Mouse (Mus musculus) thymus, adult 18-20 months (tissue): ENCODE results near the gene Popdc2.

Source experiments
- DNase-seq, 2 experiments: peaks; one replicate each; pipeline ENCODE4 v3.0.0; 2022; ENCODE audit warnings: mixed read lengths in 2 of 2

Popdc2 gene

DNA sequence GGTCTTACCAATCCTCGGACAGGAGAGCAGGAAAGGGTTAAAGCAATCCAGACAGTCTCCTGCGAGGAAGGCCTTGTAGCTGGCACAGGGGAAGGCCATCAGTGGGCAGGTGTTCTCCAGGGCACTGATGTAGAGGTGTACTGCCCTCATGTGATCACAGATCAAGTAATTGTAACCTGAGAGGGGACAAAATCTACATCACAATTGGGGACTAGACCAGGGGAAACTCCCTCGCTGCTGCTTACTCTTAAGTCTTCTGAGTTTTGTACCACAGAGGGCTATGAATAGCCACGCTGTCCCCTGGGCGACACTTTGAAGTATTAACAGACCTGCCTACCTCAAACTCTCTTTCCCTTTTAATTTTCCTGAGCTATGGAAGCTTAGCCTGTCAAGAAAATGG, 45.6 kb downstream of the Popdc2 start:
- DNase-seq: no peak

DNA sequence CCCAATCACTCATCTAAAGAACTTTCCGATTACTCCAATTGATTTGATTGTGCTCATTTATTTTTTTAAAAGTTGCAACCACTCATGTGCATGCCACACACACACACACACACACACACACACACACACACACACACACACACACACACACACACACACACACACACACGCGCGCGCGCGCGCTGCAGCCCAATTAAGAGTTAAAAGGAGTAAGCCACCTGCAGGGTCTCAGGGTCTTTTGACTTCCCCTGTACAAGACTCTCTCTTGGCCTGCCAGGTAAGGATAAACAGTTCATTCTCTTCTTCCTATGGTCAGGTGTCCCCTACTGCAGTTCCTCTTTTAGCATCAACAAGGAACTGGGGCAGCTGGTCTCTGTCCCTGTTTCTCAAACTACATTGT, 46.4 kb downstream of the Popdc2 start:
- DNase-seq: no peak

DNA sequence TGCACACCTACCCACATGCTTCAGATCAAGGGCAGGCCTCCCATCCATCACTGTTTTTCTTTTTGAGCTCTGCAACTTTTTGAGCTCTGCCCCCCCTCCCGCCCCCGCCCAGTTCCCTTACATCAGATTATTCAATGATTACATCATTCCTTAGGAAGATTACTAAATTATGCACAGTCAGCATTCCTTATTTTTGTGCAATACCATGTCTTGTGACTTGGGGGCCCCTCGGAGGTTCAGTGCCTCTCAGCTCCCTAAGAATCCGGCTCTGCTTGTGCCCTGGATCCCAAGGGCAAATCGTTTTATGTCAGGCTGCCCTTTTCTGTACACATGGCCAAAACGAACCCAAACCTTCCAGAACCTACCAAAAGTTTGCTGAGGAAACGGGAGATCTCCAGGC, 52.9 kb downstream of the Popdc2 start:
- no peak for DNase-seq

DNA sequence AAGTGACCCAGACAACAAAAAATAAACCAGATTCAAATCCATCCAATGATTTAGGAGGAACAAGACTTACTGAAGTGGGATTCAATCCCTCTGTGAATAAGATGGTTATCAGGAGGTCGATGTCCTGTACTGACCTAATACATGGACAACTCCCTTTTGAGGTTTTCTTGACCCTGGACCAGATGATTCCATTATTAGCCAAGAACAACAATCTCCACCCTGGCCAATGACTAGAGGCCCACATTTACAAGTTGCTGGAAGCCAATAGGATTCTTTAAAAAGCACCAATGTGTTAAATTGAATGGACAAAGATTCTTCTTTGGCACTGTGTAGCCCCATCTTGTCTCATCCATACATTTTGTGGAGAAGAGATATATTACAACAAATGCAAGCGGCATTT, 63.4 kb downstream of the Popdc2 start:
- no peak for DNase-seq

DNA sequence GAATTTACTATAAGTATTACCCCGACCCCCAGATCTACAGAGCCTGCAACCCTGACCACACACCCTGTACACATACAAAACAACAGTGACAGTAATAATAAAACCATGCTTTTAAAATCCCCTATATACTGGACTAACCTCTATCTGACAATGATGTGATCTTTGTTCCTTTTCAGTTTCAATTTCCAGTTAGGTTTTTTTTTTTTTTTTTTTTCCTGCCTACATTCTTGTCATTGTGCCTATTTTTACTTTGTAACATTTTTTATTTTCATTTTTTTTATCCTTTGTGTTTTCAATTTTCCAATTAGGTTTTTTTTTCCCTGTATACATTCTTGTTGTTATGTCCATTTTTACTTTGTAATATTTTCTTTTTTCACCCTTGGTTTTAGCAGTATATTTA, 63.8 kb downstream of the Popdc2 start:
- DNase-seq: no peak
